Mouse (Mus musculus) left cerebral cortex, postnatal 36 days (tissue): ENCODE data around the gene Slc29a1. TPM values are rescaled to one million over a fixed set of nuclear protein-coding genes. Genes with fewer than 3 reads are reported as not detected.

Experiments used
- DNase-seq, 2 experiments: peaks; one replicate each; pipeline ENCODE4 v3.0.0; 2021 to 2022; ENCODE audit warnings: low spot score in 2 of 2, mixed read lengths in 1 of 2
- intact Hi-C: fragments of 180-260 bp; cut with DNase I; formaldehyde crosslinking; loops from one replicate; pipeline ENCODE4 v1.15.1; 2025
- total RNA-seq, 2 experiments: library from RNA; stranded (reverse); gene quantifications; 2 replicates each; pipeline ENCODE4 v1.2.3; 2021

Slc29a1 gene
- total RNA-seq, 2 experiments from 2014 or later = 17.1 to 23.2 TPM

DNA sequence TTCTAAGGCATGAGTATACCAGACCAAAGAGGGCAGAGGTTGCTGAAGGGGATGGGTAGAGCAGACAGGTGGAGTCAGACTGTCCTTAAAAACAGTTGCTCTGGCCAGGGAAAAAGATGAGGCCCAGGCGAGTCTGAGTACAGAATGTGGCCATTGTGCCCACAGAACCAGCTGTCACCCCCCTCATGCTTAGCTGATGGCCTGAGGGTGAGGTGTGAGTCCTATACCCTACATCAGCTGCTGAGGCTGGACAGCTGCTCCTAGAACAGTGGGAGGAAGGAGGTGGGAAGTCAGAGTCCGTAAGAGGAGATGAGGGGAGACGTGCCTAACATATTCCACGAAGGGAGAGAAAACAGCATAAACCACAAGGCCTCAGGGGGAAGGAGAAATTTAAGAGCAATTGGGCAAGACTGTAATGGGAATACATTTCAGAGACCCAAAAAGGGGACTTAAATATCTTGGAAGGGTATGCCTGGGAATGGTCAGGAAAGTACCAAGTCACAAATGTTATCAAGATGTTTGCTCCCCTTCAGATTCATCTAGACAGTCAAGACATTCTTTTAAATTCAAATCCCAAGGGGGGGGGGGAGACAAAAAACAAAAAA lies 16.7 kb upstream of the Slc29a1 start:
- no peak for DNase-seq
- intact Hi-C loops = no loop called here

DNA sequence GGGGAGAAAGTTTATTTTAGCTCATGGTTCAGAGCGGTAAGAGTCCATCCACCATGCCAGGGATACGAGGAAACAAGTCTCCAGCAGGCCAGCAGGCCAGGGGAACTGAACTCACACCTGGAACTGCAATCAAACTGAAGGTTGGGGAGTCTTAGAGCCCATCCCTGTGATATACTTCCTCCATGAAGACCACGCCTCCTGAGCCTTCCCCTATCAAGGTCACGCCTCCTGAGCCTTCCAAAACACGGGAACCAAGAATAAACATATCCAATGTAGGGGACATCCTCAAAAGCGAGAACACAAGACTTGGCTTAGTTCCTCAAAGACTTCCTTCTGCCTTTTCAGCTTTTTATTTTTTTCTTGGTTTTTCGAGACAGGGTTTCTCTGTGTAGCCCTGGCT lies 13.5 kb upstream of the Slc29a1 start:
- intact Hi-C loops = no loop called here
- no peak for DNase-seq

DNA sequence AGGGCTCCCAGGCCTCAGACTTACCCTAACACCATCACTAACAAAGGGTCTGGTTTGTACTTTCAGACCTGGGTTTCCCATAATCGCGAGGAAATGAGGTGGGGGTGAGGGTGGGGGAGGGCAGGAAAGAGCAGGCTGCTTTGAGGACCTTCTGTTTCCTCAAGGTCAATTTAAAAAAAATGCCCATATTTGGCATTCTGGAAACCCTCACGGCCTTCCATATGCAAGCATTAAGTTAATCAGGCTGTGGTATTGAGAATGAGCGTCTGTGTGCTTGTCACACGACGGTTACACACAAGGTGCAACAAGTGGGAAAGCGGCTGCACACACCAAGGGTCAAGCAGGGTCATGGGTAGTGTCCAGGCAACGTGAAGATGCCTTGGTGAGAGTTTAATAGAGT lies 12.6 kb upstream of the Slc29a1 start:
- intact Hi-C loops = no loop called here
- DNase-seq = no peak

DNA sequence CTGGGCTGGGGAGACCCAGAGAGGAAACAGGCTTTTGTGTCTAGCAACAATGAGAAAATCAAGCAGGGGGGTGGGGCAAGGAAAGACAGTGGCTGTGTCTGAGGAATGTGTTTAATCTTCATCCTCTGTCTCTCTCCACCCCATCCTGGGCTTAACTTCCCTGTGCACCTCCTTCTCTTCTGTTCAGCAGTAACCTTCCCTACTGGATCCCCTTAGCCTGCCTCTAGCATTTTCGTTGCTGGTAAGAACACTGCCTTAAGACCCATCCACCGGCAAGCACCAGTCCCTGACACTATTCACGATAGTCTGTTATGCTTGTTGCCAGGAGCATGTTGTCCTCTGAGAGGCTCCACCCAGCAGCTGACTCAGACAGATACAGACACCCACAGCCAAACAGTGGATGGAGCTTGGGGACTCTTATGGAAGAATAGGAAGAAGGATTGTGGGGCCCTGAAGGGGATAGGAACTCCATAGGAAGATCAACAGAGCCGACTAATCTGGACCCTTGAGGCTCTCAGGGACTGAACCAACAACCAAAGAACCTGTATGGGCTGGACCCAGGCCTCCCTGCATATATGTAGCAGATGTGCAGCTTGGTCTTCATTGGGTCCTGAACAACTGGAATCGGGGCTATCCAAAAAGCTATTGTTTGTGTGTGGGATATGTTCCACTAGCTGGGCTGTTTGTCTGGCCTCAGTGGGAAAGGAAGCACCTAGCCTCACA lies 10.9 kb upstream of the Slc29a1 start:
- no peak for DNase-seq
- intact Hi-C loops = no loop called here

DNA sequence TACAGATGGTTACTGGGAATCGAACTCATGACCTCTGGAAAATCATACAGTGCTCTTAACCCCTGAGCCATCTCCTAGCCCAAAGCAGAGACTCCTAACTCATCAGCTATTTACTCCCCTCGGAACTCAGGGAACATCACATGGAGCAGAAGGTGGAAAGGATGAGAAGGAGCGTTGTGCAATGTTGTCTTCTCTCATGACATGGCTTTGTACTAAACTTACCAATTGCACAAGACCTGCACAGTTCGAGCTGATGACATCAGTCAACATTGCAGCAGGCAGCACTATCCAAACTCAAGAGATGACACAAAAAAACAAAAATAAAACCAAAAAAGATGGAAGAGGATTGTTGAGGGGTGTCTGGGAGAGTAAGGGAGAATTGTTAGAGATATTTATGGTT lies 9.0 kb upstream of the Slc29a1 start:
- intact Hi-C loops = no loop called here
- no peak for DNase-seq

DNA sequence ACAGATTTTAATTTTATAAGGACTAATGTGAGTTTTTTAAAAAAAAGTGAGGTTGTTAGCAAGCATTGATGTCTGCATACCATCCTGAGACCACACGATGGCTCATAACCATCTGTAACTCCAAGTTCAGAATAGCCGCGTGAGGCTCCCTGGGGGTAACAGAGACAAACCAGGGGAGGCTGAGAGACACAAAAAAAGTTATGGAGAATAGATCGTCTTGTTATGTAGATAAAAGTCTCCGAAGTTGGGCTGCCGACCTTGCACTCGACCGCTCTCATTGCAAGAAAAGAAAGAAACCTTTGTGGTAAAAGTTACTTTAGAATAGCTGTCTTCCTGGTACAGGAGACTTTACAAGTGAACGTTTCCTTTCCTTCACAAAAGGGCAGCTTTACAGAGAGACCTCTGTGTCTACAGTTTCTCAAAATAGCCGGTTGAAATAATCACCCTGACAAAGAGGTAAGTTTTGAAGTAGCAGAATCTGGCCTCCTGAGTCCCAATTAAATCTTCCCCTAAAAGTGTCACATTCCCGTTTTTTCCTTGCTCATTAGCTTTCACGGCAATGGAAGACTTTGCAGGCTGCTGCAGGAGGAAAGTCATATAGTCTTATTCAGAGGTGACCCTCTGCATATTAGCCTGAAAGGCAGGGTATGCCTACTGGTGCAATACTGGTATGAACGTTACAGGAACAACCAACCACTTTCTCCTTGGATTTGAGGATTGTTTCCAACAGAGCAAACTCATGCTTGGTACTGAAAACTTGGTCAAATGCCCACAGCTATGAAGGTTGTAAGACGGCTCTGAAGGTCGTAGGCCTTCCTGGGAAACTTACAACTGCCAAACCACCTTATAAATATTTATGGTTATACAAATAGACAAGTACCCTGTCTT lies 7.8 kb upstream of the Slc29a1 start:
- DNase-seq = no peak
- intact Hi-C loops = no loop called here

DNA sequence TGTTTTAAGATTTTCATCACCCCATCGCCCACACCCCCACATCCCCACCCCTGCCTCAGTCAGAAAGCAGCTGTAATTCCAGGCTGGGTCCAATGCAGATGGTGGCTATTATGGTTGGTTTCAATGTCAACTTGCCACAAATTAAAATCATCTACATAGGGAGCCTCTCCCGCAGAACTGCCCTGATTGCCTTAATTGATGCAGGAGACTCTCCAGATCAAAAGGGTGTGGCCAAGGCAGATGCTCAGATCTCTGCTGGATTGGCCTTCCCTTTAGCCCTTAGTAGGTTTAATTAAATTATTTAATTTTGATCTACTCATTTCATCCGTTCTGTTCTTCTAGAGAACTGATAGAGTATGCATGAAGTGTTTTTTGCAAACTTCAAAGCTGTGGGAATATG lies 3.6 kb upstream of the Slc29a1 start:
- no peak for DNase-seq
- intact Hi-C loops = no loop called here

DNA sequence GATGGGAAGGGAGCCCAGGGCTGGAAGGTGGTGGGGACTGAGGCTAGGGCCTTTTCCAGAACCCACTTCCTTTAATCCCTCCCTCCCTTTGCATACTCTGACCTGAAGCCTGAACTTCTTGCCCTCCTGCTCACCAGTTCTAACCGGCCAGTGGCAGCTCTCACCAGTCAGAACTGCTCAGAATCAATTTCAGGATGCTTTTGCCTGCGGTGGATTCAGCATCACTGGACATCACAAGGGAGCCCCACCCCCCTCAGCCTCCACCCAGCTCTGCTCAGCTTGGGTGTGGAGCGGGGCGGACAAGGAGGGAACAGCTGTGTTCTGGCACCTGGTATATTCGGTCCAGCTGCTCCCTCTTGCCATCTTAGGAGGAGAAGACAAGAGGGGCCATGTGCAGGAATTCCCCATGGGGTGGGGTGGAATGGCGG lies 2.5 kb upstream of the Slc29a1 start, which contains the start of gene Mymx:
TSS of gene Mymx (minus strand) at position 226 of the 428 bp plus-strand sequence.
- no peak for DNase-seq

DNA sequence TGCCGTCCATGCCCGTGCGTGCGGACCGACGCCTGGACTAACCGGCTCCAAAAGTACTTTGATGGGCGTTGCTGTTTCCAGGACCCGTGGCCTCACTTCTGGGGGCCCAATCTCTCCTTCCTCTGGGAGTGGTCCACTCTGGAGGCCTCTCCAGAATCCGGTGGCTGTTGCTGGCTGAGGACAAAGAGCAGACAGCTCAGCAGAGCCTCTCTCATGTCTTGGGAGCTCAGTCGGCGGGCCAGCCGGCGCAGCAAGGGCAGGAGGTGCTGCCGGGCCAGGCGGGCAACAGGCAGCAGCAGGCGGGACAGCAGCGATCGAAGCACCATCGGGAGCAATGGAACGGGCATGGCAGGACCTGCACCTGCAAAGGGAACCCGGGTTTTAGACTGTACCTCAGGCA lies 1.9 kb upstream of the Slc29a1 start:
- no peak for DNase-seq
- intact Hi-C loops = no loop called here

More for the DNA sequence above, 2.5 kb upstream of the Slc29a1 start, which contains the start of gene Mymx:
- intact Hi-C loops = no loop called here

DNA sequence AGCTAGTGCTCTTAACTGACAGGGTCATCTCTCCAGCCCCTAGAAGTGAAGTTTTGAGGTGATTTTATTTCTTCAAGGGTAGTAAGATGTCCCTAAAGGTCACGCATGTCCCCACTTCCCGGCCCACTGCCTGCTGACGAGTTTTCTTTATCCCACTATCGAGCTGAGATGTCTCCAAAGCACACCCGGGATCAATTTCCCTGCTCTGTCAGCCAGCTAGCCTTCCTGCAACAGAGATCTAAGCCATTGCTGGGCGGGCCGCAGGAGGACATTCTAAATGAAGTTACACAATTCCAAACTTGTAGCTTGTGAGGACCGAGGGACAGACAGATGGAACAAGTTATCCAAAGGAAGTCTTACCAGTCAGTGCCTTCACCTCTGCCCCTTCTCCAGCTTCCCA lies 861 bp upstream of the Slc29a1 start:
- intact Hi-C loops = no loop called here
- DNase-seq = no peak

DNA sequence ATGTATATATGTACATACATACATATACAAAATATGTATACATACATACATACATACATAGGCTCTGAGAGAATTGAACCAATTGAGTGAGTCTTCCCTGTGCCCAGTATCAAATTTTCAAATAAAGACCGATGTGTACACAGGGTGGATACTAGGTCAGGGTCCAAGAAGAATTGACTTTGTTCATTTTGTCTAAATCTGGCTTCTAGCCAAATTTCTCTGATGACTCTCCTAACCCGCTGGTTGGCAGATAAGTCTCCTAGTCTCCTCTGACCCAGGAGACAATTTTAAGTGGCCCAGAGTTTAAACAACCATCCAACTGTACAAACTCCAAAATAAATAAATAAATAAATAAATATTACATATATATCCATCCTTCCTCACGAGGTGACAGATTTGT lies 515 bp downstream of the Slc29a1 start:
- DNase-seq = no peak
- intact Hi-C loops = no loop called here

DNA sequence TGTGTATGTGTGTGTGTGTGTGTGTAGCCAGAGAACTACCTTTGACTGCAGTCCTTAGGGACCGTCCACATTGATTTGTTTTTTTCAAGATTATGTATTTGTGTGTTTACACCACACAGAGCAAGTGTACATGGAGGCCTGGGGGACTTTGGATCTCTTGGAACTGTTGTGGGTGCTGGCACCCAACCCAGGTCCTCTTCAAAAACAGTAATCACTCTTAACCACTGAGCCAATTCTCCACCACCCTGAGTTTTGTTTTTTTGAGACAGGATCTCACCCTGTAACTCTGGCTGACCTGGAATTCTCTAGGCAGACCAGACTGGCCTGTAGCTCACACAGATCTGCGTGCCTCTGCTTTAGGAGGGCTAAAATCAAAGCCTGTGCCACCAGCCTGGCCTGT lies 1.0 kb downstream of the Slc29a1 start:
- intact Hi-C loops = no loop called here

DNA sequence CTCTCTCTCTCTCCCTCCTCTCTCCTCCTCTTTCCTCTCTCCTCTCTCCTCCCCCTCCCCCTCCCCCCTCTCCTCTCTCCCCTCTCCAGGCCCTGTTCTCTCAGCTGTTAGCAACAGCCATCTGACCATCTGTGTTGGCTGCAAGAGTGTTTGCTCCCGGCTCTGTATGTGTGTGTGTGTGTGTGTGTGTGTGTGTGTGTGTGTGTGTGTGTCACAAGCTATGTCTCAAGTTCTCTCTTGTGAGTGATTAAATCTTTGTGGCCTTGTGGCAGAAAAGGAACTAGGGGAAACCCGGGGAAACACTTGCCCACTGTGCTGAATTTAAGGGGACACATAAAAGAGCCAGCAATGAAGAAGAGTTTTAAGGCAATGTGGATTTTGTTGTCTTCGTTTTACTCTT lies 1.6 kb downstream of the Slc29a1 start:
- intact Hi-C loops = no loop called here
- no peak for DNase-seq

More for the DNA sequence above, 1.0 kb downstream of the Slc29a1 start:
- no peak for DNase-seq

DNA sequence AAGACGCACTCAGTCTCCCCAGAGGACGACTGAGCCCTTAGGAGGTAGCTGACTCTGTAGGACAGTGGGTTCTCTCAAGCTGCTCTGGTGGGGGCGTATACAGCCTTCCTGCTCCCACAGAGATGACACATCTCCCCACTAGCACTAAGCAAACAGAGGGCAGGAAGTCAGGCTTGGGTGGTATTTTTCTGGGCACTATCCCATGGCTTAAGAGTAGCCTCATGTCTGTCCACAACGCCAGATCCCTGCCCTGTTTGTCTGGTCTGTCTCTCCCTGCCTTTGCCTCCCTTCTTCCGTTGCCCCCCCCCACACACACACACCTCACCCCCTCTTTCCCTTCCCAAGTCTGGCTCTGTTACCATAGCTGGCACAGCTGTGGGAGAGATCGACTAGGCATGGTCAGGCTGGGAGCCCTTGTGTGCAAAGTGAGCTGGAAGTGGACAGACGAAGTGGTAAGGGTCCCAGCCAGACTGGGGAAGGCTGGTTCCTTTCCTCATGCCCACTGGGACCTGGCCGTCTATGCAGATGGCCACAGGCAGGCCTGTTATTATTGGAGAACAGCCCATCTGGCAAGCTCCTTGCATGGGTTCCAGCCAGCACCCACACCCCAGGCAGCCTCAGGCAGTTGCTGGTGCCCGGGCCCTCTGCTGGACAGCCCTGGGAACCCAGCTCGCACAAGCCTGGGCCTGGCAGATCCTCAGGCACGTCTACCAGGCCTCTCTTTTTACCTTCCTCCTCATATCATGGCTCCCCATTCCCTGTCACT lies 2.6 kb downstream of the Slc29a1 start:
- DNase-seq = peak; percentile 60 to 69
- intact Hi-C loops = no loop called here

DNA sequence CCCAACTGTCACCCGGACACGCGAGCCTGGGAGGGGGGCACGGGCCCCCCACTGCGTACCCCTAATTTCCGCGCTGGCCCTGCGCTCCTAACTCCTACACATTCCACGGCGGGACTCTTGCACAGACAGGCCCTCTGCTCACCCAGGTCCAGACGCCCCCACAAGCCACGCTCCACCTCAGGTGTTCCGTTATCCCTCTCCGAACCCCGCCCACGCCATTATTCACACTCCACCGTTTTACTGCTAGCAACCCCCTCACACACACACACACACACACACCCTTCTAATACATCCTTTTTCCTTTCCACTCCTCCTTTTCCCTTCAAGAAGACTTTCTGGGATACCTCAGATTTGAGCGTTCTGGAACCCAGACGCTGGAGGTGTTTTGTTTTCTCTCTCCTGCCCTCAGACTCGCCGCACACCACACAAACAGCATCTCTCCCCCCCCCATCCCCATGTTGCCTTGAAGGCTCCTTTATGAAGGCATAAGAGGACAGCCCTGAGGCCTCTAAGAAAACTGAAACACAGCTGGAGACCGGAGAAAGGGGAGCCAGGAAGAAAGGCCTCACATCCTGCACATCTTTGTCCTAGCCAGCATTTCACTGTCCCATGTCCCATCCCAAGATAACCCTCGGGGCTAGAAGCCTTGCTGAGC lies 3.5 kb downstream of the Slc29a1 start:
- intact Hi-C loops = no loop called here
- no peak for DNase-seq

DNA sequence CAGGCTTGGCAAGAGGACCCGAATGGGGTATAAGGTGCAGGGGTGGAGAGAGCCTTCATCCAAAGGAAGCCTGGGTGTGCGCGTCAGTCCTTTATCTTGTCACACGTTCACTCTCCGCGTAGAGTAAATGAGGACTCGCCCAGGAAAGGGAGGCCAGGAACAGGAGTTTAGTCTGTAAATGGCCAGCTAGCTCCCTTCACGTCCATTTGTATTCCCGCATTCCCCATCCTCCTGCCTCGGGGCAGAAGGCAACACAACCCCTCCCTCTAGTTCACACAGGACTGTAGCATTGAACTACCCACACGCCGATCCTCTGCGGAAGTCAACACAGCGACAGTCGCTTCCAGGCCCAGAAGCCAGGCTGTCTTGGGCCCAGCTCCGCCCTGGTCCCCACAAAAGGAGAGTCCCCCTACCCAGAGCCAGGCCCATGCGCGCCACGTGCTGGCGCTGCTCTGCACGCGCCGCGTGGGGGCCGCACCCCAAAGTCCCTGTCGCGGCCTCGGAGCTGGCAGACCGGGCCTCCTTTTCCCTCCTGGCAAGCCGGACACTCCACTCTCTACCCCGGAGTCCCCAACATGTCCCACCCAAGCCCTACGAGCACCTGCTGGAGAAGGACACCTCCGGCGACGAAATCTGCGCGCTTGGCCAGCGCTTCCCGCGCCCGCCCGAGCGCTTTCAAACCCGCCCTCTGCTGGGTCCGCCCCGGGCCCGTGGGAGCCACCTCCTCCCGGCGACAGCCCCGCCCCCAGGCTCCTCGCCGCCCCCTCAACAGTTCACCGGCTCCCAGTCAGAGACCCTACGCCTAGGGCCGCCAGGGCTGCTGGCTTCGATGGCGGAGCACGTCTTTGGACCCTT lies 4.3 kb downstream of the Slc29a1 start:
- intact Hi-C loops = no loop called here
- peak; percentile 48 to 51 for DNase-seq

DNA sequence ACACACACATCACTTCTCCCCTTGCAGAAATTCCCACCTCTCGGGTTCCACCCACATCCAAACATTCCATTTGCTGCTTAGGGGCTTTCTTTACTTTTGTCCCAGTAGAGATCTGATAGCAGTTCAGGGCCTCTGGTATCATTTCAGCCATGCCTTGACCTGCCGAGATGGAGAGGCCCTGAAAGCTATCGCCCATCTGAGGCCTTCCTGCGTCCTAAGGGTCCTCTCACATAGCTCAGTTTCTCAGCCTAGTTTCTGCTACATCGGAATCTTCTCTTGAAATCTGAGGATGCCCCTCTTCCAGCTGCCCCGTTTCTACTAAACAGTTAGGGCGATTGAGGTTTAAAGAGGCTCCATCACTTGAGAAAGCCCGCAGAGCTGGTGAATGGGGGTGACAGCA lies 5.2 kb downstream of the Slc29a1 start:
- intact Hi-C loops = no loop called here
- no peak for DNase-seq

DNA sequence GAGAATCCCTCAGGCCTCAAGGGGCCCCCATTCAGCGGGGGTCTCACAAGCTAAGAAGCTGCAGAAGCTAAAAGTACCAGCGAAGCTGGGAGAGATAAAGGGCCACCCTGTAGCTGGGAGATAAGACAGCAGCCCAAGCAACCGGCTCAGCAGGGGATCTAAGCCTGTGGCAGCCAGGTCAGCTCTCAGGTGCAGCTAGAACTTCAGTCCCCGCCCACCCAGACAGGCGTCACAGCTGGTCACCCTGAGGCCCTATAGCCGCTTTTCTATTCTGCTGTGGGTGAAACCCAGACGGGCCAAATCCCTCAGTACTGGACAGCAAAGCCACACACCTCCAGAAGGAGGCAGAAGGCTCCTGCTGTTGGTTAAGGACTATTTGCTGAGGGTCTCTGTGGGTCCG lies 5.9 kb downstream of the Slc29a1 start:
- intact Hi-C loops = no loop called here
- DNase-seq = no peak
